Mouse (Mus musculus): ENCODE data around the gene Gm28961. TPM values are rescaled to one million over a fixed set of nuclear protein-coding genes. Genes with fewer than 3 reads are reported as not detected.
"Not testable (repeated sequence)": the region's sequence is repeated elsewhere in the genome, so short reads cannot be mapped to it uniquely, and the experiment has no call there.

Gm28961 gene
- polyA plus RNA-seq (2014; fragmentation: Nextera tagmentation; extraction: Ambion mirVana) = not detected in 2 replicates

DNA sequence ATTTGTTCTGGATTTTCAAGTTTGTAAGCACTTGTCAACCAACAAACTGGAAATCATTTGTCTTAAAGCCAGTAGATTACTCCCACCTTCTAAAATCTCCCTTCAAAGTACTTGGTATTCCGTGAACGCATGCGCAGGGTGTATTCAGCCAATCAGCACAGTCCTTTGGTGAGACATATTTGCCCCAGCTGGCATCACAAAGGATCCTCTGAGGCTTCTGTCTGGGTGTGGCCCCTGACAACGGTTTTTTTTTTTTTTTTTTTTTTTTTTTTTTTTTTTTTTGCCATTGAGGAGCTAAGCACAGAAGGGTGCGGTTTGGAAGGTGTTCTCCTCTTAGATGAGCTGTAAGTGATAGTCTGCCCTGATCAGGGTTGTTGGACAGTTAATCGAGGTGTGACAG, at the start of gene Gm28961:
Gene Gm28961 (plus strand): TSS at position 301 of the 400 bp plus-strand sequence.
- not testable (repeated sequence) for H3K4me3 ChIP-seq (replicated peaks; ENCODE audit: low read depth, low read length); H3K4me2 ChIP-seq (ENCODE audit: low read length); H3K4me1 ChIP-seq (ENCODE audit: control insufficient read depth, insufficient read depth, low read length); H3K9ac ChIP-seq (replicated peaks; ENCODE audit: low read length); DNase-seq; H3K27ac ChIP-seq (replicated peaks; ENCODE audit: low read depth, low read length); ATAC-seq (ENCODE audit: low FRiP score, low TSS enrichment); H3K27me3 ChIP-seq (ENCODE audit: control insufficient read depth, insufficient read depth, low read length); H3K9me3 ChIP-seq (ENCODE audit: control insufficient read depth, low read length); H3K36me3 ChIP-seq (ENCODE audit: control insufficient read depth, insufficient read depth, low read length)
- no CpG with 5 or more reads among the region's 6 CpGs for WGBS

Other genes starting within 250 kb of the Gm28961 start
- gene Gm21943, start 172.0 kb upstream of the Gm28961 start, polyA plus RNA-seq (2014; fragmentation: Nextera tagmentation; extraction: Ambion mirVana) = not detected in 2 replicates